Comparison of ENCODE assay signal across 8 mouse cellular contexts in the genomic region with DNA sequence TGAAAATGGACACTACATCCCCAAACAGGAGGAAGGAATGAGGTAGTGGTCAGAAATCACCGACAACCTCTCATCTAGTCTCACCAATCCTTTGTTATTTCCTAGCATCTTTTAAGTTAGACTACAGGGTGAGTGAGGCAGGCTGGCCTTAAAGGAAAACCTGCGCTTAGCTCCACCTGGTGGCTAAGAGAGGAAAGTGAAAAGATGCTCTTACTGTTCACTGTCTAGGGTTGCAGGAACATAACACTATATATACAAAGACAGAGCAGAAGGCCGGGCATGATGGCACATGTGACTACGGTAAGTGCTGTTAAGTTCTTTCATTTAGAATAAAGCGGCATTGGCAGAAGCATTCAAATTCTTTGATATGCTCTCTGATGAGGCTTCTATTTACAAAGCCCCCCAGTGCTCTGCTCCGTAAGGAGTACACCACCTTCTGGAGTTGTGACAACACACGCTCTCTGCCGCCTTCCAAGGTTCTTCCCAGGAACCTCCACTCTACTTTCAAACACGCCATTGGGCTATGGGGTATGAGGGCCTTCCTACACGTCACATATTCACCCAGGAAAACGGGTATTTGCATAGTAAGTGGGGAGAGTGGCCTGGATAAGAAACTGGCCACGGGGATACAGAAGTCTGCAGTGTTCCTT. TPM values are rescaled to one million over a fixed set of nuclear protein-coding genes. Genes with fewer than 3 reads are reported as not detected.
DNase-seq lines count a peak whose midpoint lies in the region; TF ChIP-seq lines count a peak whose summit lies in the region.

No protein-coding gene starts in this region.

- intact Hi-C loops in heart, postnatal 10 days (cut with DNase I): loop anchor here (2.0 to 5.0 kb wide), 2 partner anchors 73 to 155 kb away; a partner anchor contains a TSS

- H3K27me3 ChIP-seq in E14TG2a.4 (ENCODE audit: insufficient read depth, low read length): no peaks in the 10 kb centered on the region

- peaks cover 14% of the 10 kb centered on the region for H3K36me3 ChIP-seq in E14TG2a.4 (ENCODE audit: insufficient read depth, low read length)

- peak; percentile 34 for DNase-seq in WW6 (ENCODE audit: low read depth, low spot score)
- peak; percentile 74 for DNase-seq in embryo, embryonic 11 days
- DNase-seq in heart, postnatal 10 days: peak; percentile 56 to 57
- peak; percentile 16 to 84 for DNase-seq in layer of hippocampus, adult 18-20 months (ENCODE audit: low spot score in 2 of 2)
- peak; percentile 59 for DNase-seq in lung, postnatal 10 days
- peak; percentile 53 for DNase-seq in retina, postnatal 7 days (ENCODE audit: low read depth, low spot score)
- no peak for DNase-seq in urinary bladder, postnatal 4 days (ENCODE audit: low spot score in 2 of 2)

- peaks cover 4% of the 10 kb centered on the region for H3K9me3 ChIP-seq in E14TG2a.4 (ENCODE audit: low read length)

- TF ChIP-seq CTCF in E14TG2a.4 (conservative IDR thresholded peaks at IDR 0.05; ENCODE audit: low read length): peak; percentile 57

- peaks cover 8% of the 10 kb centered on the region for H3K4me1 ChIP-seq in E14TG2a.4 (replicated peaks; ENCODE audit: low read depth, low read length)

- H3K4me3 ChIP-seq in E14TG2a.4 (replicated peaks; ENCODE audit: low read length): no peak overlapping the region

RNA-seq across cellular contexts. Expression of a gene that starts 43.9 kb away (rescaled TPM):
- 100 to 1,000 TPM; 112 to 123 TPM for total RNA-seq in heart, postnatal 10 days (2021)
- total RNA-seq in layer of hippocampus, adult 18-20 months (2021): 10 to 100 TPM; 39.9 to 41.2 TPM

Comparison
In these comparisons a context has a peak if more than half of its experiments do, and no peak if none do; other contexts are left out.
1. DNase-seq: peak in WW6 (single experiment), embryo, embryonic 11 days (single experiment), heart, postnatal 10 days (2 of 2), layer of hippocampus, adult 18-20 months (2 of 2), lung, postnatal 10 days (single experiment) and retina, postnatal 7 days (single experiment); none in urinary bladder, postnatal 4 days (0 of 2).